Mouse (Mus musculus): ENCODE measurements at regions not wholly inside any gene's neighbourhood (a gene's known extent, or its start where the extent isn't known, plus 50 kb on each side); places are given as distances from the start of the nearest gene placed in this dataset.

DNA sequence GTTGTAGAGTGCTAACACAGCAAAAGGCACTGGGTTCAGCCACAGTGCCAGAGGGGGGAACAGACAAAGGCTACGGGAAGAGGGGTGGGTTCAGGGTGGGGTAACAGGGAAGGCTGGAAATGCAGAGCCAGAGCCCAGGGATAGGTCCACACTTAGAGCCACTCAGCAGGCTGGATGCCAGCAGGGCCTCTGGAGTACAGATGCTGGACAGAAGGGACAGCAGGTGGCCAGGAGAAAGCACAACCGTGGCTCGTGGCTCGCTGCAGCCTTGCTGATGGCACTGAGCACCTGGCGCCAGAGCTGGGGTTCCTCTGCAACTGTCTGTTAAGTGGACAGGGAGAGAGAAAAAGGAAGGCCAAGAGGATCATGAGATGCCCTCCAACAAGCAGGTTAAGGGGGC is 174.2 kb downstream of the Mroh4 start:
- DNase-seq (ENCODE audit: low read depth, low spot score) = no peak

DNA sequence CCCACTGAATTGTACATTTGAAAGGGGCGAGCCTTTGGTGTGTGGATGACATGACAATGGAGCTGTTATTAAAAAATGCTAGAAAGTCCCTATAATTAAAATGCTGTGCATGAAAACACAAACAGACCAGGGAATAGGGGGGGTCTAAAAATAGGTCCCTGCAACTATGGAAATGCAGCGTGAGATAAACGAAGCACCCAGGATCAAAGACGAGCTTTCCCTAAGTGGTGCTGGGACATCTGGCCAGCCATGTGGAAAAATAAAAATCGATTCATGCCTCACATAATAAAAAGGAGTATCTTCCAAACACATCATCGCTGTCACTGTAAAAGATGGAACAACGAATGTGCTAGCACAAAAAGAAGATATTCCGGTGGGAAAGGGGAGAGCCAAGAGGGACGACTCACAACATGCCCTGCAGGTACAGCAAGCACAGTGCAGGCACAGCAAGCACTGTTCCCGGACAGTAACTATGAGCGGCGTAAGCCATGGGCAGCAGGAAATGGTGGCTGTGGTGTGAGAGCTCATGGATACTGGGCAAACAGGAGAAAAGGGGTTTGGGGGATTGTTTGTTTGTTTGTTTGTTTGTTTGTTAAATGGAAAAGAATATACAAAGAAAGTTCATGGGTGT is 176.7 kb downstream of the Mroh4 start:
- DNase-seq (ENCODE audit: low read depth, low spot score) = no peak

DNA sequence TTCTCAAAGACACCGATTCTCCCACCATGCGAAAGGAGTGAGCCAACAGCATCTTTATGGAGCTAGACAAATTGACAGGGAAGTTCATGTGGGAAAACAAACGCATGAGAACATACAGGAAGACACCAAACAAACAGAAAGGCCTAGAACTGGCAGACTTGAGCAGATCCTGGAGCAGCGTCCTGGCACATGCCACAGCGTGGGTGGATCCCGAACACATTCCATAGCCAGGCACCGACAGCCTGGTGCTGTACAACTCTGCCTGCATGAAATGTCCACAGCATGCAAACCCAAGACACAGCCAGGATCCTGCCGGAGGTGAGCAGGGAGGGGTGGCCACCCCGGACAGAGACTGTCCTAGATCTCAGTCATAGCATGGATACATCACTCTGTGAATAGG is 177.2 kb downstream of the Mroh4 start:
- no peak for DNase-seq (ENCODE audit: low read depth, low spot score)

DNA sequence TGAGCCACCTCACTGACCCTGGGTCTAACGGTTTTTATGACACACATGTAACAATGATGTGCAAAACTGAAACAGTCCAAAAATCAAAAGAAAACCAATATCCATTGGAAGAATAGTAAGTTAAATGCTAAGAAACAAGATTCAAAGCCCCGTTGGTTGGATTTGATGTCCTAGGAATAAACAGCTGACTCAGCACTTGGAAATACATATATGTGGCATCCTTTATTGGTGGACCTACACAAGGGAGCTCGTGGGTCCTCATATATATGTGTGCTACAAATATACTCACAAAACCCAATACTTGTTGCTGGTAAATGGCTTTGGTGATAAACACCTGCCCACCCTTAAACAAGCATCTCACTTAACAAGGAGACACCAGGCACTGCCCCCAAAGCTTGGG is 178.2 kb downstream of the Mroh4 start:
- no peak for DNase-seq (ENCODE audit: low read depth, low spot score)

DNA sequence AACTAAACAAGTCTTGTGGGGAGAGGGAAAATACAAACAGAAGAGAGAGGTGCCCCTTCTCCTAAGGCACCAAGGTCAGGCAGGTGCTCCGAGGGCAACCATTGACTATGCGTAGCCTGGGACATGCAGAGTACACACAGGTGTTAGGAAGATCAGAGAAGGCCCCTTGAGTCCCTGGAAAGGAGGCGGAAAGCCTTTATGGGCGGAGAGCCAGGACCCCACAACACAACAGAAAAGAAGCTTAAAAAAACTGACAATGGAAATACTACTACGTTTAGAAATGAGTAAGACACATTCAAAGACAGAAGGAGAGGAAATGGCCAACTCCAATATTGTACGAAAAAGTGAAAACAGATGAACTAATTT is 179.5 kb downstream of the Mroh4 start:
- no peak for DNase-seq (ENCODE audit: low read depth, low spot score)

DNA sequence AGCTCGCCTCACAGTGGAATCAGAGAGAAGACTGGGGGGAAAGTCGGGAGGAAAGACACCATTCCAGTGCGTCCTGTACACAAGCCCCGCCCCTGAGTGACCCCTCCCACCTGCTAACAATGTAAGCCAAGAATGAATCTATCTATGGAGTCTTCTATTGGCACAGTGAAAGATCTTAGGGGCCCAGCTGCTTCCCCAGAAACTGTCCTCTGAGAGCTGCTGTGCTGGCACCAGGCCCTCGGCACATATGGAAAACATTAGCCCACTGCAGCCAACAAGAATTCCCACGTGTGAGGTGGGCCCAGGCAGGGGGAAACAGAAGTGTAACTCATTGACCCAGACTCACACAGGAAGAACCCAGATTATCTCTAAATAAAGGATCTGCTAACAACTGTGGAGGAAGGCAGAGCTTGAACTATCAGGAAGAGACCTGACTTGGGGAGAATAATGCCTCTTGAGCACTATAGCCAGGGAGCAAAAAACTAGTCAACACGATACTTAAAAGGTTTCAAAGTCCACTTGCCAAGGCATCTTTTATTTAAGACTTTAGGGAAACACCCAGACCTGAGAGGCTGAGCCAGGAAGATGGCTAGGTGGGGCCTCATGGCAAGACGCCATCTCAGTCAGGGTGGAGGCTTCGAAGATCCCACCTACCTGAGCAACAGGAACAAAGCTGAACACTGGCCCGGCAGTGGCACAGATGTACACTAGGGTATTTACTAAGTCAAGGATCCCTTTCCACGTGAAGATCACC is 180.1 kb downstream of the Mroh4 start:
- no peak for DNase-seq (ENCODE audit: low read depth, low spot score)

DNA sequence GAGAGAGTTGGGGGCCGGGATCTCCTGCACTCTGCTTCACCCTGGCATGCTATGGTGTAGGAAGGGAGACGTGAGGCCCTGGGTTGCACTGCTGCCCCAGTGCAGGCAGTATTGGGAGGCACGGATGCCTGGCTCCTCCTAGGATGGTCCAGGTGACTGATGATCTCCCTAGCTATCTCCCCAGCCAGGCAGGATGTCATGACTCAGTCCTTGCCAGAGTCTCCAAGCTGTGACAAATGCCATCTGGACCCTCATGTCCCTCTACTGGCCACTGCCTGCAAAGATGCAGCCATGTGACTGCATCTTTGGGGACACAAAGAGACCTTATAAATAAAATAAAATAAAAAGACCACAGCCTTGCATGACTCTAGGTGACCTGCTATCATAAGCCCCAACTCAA is 181.6 kb downstream of the Mroh4 start:
- DNase-seq (ENCODE audit: low read depth, low spot score) = no peak

DNA sequence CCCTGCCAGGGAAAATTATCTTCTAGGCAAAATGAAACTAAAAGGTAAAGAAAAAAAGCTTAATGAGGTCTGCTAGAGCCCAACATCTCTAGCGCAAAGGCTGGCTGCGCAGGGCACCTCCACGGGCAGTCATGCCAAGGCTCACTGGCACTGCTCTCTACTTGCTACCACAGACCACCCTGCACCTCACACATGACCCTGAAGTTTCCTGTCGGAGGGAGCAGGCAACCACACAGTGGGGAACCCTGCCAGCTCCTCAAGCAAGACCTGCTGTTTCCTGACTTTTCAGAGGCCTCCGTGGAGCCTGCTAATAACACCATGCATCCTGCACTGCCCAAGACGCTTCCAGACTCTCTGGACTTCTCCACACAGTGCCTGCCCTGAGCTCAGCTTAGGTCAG is 182.3 kb downstream of the Mroh4 start:
- DNase-seq (ENCODE audit: low read depth, low spot score) = no peak

DNA sequence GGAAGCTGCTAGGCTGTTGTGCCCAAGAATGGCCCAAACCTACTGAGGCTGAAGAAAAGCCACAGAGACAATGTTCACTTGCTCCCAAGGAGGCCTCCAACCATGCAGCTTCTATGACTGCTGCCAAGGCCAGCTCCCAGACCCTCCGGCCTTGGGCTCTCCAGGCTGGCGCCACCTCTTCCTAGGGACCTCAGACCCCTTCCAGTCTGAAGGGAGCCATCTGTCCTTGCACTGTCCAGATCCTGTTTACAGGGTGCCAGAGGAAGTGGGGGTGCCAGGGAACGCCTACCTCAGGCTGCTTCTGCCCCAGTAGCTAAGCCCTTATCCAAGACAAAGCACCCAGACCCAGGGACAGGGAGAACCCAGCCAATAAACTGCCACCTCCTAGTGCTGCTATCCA is 183.7 kb downstream of the Mroh4 start:
- no peak for DNase-seq (ENCODE audit: low read depth, low spot score)

DNA sequence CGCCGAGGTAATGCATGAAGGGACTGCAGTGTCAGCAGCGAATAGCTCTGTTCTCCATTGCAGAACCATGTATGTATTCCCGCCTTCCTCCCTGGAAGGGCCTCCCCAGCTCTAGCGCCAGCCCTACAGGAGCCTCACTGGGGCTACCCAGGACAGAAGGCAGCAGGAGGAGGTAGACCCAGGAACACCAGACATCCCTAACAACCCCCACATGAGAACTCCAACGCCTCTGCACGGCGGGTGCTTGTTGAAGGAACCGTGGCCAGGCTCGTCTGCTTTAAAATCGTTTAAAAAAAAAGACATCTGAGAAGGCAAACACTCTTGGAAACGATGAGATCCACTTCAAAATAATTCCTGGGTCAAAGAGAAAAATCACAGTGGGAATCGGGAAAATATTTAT is 194.3 kb downstream of the Mroh4 start:
- no peak for DNase-seq (ENCODE audit: low read depth, low spot score)

DNA sequence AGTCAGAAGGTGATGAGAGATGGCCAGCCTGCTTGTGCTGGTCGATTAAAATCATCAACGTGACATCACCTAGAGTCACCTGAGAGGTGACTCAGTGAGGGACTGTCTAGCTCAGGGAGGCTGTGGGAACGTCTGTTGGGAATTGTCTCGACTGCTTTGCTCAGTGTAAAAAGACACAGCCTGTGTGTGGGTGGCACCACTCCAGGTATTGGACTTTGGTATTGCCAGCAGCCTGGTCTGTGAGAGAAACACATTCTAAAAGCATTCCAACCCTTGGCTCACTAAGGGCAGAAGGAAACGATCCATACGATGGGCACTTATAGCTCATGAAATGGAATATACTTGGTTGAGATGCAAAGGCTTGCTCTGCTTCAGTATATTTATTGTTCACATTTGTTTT is 209.2 kb downstream of the Mroh4 start:
- DNase-seq (ENCODE audit: low read depth, low spot score) = no peak

DNA sequence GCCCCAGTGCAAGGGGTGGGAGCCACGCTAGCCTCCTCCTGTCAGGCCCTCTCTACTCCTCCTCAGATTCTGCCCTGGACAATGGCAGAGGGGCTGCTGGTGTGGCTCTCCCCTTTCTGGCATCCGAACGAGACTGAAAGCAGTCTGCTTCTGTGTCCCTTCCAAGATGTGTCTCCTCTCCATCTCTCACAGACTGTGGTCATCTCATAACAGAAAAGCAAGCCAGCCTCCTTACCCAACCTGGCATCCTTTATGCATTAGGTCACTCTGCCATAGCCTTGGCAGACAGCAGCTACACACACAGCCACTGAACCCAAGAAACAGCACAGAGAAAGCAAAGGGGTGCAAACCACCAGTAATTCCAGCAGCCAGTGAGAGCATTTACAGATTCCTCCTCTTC is 213.2 kb downstream of the Mroh4 start:
- no peak for DNase-seq (ENCODE audit: low read depth, low spot score)

DNA sequence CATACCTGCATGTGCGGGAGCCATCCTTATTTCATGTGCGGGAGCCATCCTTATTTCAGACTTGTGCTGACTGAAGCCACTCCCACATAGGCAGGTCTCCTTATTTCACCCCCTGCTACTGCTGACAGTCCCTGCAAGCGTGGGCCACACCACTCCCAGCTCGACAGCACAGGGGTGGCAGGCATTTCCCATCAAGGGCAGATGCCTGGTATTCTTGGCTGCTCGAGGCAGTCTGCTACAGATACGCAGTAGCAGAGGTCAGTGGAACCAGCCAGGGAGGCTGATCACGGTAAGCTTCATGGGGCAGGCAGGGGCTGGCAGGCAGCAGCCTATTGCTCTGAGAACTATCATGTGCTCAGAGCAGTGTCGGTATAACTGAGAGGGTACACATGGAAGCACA is 215.6 kb downstream of the Mroh4 start:
- no peak for DNase-seq (ENCODE audit: low read depth, low spot score)

DNA sequence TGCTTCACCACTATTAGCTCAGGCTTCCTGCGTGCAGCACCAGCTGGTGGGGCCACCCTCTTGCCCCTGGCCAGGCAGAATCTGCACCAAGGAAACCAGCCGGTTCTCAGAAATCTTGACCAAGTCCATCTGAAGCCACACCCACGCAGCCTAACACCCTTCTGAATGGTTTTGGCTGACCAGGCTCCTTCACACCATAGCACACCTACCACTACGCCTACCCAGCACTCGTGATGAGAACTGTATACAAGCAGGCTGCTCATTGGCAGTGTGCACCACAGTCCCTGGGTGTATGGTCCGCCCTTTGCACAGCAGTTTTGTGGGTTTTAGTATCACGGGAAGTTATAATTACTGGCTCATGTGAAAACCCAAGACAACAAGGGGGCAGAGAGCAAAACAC is 217.5 kb downstream of the Mroh4 start:
- no peak for DNase-seq (ENCODE audit: low read depth, low spot score)

DNA sequence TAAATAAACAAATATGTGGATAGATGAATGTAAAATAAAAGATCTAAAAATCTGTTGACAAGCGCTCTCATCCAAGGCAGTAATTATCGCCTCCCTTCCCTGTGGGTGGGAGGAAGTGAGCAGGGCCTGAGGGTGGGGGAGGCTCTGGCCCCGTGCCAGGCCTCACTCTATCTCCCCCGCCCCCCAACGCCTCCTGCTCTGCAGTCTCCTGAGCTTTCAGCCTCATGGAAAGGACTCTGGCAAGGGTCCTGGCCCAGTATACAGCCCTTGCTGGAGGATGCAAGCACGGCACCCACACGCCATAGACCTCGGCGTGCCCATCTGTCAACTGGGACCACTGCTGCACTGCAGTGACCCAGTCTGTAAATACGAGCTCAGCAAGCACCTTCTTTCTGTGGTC is 222.9 kb downstream of the Mroh4 start:
- DNase-seq (ENCODE audit: low read depth, low spot score) = no peak

DNA sequence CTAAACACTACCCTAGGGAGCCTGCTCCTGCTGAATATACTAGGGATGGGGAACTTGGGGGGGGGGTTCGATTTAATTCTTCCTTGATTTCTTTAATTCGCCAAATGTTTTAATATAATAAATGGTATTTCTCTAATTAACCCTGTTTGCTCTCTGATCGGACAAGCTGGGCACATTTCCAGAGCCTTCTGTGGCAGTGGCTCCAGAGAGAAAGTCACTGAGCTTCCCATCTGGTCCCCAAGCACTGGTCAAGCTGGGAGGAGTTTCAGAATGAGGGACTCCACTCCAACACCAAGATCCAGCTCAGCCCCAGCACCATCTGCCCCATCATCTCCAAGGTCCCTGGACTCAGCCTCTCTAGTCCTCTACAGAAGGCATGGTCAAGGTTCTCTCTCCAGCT is 223.9 kb downstream of the Mroh4 start:
- no peak for DNase-seq (ENCODE audit: low read depth, low spot score)

DNA sequence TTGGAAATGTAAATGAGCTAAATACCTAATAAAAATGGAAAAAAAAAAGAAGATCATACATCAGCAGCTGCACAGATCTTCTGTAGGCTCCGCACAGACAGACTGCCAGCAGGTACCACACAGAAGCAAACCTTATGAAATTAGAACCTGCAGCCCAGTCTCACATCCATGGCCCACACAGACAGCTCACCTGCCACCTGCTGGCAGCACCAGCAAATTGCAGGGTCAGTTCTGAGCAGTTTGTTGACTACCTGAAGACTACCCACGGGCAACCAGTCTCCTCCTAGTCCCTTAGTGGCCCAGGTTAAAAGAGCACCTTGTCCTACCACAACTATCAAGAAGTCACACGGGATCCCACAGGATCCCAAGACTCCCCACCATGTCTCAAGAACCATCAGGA is 225.1 kb downstream of the Mroh4 start:
- peak; percentile 37 for DNase-seq (ENCODE audit: low read depth, low spot score)

DNA sequence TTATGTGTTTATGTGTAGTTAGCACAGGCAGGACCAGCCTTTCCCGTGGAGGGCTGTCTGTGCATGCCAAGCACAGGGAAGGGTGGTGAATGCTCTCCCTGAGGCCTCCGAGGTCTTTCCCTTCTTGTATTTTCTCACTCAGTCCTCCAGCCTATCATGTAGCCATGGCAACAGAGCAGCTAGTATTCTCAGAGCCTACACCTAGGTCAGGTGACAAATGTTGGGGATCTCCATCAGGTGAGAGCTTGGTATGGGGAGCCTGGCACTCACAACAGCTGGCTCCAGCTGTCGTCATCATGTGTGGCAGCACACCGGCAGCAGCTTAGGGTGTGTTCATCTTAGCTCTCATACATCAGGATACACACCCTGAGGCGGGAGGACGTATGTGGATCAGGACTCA is 231.3 kb downstream of the Mroh4 start:
- DNase-seq (ENCODE audit: low read depth, low spot score) = no peak

DNA sequence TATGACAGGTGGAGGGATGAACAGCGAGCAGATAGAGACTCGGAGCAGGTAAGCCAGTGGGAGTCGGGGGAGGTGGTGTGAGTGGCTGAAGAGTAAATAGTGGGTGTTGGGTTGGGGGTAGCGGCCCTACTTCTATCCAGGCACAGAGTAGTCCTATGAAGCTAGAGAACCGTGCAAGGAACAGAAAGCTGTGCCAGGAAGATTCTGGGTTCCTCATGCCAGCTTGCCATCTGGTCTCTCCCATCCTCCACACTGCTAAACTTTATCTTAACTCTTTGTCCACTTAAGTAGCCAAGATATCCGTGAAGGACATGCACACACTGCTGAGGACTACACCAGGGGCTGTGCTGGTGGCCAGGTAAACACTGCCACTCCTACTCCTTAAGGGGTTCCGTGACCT is 234.9 kb downstream of the Mroh4 start:
- DNase-seq (ENCODE audit: low read depth, low spot score) = no peak

DNA sequence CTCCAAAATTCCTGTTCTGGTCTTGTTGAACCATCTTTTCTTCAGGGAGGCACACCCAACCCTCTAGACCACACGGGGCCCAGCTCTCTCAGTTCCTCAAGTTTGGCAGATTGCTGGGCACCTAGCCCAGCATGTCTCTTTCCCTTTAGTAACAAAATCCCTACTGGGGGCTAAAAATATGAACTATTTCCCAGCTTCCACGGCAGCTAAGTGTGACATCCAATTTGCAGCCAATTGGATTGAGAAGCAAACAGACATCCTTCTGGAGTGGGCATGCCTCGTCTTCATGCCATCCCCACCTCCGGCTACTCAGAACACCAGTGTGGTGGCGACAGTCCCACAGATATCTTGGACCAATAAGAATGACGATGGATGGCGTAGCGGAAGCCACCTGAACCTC is 240.1 kb downstream of the Mroh4 start:
- no peak for DNase-seq (ENCODE audit: low read depth, low spot score)

DNA sequence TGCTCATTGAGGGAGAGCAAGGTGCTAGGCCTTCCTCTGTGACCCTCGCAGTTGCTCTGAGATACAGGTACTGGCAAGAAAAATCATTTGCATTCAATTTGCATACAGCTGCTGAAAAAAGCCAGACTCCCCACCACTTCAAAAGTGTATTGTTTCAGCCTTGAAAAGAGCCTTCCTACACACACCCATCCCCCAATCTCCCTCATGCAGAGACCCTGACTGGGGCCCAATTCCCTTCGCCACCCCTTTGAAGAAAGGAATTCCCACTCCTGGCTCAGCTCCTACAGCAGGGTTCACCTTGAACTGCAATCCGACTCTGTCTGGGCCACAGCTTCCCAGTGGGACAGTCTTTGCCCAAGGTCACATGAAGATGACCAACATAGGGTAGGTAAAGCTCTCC is 248.6 kb downstream of the Mroh4 start:
- DNase-seq (ENCODE audit: low read depth, low spot score) = no peak

DNA sequence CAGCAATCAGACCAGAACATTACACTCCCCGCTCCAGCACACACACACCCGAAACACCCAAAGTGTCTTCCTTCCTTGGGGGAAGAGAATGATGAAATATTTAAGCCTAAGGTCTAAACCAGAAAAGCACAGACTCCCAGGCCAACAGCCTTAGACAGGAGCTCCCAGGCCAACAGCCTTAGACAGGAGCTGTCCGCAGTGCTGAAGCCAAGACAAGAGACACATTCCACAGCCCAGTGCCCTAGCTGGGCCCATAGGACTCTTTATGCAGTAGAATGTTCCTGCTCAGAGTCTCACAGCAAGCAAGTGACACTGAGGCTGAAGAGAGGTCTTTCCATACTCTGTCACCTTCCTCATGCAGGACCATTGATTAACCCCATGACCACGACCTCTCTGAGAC is 253.6 kb downstream of the Mroh4 start:
- peak; percentile 10 for DNase-seq (ENCODE audit: low read depth, low spot score)

DNA sequence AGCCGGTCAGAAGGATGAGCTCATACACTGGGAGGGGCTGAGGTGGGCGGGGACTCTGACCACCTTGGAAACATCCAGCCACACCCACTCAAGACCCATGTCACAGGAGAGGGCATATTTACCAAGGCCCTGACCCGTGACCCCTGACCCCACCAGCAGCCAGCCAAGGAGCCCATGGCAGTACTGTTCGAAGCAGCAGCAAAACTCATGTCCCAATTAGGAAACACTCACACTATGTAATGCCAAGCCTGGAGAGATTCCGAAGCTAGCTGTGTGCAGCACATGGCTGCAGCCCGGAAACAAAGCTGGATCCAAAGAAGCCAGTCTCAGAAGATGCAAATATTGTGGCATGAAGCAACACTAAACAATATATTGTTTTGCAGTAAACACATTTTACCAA is 256.8 kb downstream of the Mroh4 start:
- DNase-seq (ENCODE audit: low read depth, low spot score) = no peak

DNA sequence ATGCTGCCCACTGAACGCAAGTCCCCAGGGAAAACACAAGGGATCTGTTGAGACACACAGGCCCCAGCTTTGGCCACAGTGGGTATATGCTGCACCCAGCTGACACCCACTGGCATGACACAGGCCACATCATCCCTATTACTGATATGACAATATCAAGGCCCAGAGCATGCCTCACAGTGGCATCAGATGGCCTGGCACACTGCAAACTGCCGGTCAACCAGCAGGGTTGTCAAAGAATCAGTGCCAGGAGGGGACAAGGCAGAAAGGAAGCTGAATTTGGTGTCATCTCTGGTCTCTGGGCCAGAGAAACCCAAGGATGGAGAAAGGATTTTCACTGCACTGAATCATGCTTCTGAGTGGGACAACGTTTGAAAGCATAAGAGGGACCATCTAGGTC is 266.7 kb downstream of the Mroh4 start:
- no peak for DNase-seq (ENCODE audit: low read depth, low spot score)

Data from A20 (cell line).